Mouse (Mus musculus) left cerebral cortex, postnatal 14 days (tissue): ENCODE results near the gene Aifm2. TPM values are rescaled to one million over a fixed set of nuclear protein-coding genes. Genes with fewer than 3 reads are reported as not detected.

Experiments
- DNase-seq, 2 experiments: peaks; one replicate each; pipeline ENCODE4 v3.0.0; 2021 to 2022; ENCODE audit warnings: low spot score in 2 of 2, mixed read lengths in 1 of 2
- intact Hi-C: fragments of 180-260 bp; cut with DNase I; formaldehyde crosslinking; loops from one replicate; pipeline ENCODE4 v1.15.1; 2025
- microRNA-seq, 2 experiments: library from miRNA; unstranded; fragments of <30 nt; microRNA quantifications; one replicate each; pipeline ENCODE4 v1.2.0; 2022
- total RNA-seq, 2 experiments: library from RNA; stranded (reverse); gene quantifications; 2 replicates each; pipeline ENCODE4 v1.2.3; 2021

The Aifm2 gene
- total RNA-seq, 2 experiments from 2014 or later, result 5.0 to 8.1 TPM

DNA sequence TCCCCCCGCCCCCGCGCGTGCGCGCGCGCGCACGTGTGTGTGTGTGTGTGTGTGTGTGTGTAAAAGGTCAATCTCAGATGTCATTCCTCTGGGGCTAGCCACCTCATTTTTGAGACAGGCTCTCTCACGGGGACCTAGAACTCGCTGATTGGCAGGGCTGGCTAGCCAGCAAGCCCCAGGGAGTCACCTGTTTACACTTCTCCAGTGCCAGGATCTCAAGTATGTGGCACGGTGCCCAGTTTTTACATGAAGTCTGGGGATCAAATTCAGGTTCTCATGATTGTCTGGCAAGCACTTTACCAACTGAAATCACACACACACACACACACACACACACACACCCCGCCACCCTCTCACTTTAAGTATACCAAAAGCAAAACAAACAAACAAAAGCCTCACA, 42.0 kb downstream of the Aifm2 start:
- DNase-seq, result no peak
- intact Hi-C loops, result no loop called here

DNA sequence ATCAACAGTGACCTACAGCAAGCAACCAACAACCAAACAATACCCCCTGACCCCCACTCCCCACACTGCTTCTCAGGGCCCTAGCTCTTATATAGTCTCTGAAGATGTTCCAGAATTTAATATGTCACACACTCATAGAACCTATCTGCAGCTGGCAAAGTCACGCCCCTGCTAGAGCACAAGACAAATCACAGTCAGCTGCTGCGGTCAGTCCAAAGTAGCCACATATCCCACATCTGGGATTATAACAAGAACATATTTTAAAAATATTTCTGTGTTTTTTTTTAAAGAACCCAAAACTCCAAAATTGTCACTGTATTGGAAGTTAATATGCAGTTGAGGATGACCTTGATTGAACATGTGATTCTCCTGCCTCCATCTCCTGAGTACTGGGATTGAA, 43.8 kb downstream of the Aifm2 start:
- no peak for DNase-seq
- intact Hi-C loops, result no loop called here

DNA sequence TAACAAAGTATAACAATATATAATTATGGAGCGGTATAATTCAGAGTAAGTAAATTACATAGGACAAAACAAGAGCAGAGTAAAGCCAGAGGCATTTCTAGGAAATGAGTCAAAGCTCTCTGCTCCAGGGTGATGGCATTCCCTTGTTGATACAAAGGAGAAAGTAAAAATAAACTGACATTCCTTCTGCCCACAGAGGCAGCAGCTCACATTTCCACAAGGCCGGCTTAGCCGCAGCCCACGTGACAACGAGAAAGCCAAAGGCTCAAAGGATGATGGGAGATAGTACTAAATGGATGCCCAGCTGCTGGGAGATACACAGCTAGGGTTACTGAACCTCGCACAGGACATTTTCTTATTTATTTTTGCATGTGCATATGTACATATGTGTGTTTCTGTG, 44.8 kb downstream of the Aifm2 start:
- DNase-seq, result no peak
- intact Hi-C loops, result no loop called here

DNA sequence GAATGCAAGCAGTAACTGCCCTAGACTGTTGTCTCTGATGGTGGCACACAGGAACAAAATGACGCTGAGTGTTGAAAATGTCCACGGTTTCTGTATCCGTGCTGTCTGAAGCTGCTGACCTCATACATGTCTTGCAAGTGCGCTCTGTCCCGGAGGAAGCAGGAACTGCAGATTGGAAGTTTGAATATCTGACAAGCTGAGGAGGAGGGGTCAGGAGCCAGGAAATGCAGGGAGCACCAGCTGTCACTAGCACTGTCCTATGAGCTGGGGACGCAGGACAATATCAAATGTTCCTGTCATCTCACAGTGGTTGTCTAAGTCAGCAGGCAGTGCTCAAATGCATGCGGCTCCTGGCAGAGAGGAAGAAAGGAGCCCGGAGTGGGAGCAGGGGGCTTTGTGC, 49.6 kb downstream of the Aifm2 start:
- DNase-seq, result no peak
- intact Hi-C loops, result no loop called here

DNA sequence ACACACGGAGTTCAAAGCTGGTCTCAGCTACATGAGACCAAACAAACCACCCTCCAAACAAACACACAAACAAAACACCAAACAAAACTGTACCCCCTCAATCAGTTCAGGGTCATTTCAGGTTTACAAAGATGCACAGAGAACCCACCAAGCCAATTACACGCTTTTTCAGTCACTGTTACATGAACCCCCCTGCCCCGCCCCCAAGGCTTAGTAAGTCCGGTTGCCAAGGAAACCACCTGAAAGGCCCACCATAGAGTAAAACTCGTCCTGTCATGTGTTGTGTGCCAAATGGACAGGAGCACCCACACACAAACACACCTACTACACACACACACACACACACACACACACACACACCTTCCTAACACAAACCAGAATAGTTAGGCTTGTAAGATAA, 50.5 kb downstream of the Aifm2 start:
- no peak for DNase-seq
- intact Hi-C loops, result no loop called here

- intact Hi-C loops, result no loop called here
These were observed 51.7 kb downstream of the Aifm2 start for GRCm38 (mm10) chr10:61766806-61767205.

GRCm38 (mm10) chr10:61781461-61782128, 66.5 kb downstream of the Aifm2 start:
- intact Hi-C loops, result no loop called here
- DNase-seq, result no peak

More at GRCm38 (mm10) chr10:61766806-61767205, 51.7 kb downstream of the Aifm2 start:
- no peak for DNase-seq

DNA sequence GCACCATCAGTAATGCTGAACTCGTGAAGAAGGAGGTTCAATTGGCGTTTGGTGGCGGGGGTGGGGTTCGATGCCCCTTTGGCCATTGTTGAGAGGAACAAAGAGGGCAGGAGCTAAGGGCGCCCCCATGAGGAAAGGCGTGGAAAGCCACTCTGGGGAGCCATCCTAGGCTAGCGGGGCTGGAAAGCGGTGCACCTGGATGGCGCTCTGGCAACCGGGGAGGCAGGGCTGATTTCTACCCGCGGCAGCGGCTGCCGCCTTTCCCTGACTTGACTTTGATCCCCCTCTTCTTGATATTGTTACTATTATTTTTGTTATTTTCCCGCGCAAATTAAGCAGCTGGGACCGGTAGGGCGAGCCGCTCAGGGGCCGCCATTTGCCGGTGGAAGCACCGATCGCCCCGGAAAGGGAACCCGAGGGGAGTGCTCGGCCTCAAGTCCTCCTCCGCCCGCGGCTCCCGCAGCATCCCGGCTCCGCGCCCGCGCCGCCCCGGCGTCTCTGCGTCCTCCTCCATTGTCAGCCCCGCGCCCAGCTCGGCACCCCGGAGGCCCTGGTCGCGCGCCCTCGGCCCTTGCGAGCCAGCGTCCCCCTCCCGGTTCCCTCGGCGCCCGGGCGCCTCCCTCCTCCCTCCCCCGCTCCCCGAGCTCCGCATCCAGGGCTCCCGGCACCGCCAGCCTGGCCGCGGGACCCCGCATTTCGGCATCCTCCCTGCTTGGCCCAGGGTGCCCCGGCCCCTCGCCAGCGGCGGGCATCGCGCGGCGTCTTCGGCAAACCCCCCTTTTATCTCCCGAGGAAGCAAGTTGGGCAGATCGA, 67.9 kb downstream of the Aifm2 start:
- DNase-seq, result peak; percentile 53 to 74
- intact Hi-C loops, result no loop called here

- intact Hi-C loops, result no loop called here
These were observed 68.7 kb downstream of the Aifm2 start, which contains the start of gene H2afy2 for GRCm38 (mm10) chr10:61783621-61784251. H2afy2 (minus strand) TSS chr10:61784147.

GRCm38 (mm10) chr10:61784414-61784813, 69.4 kb downstream of the Aifm2 start:
- intact Hi-C loops, result no loop called here
- DNase-seq, result no peak

More at GRCm38 (mm10) chr10:61783621-61784251, 68.7 kb downstream of the Aifm2 start, which contains the start of gene H2afy2:
- DNase-seq, result peak; percentile 71 to 81

DNA sequence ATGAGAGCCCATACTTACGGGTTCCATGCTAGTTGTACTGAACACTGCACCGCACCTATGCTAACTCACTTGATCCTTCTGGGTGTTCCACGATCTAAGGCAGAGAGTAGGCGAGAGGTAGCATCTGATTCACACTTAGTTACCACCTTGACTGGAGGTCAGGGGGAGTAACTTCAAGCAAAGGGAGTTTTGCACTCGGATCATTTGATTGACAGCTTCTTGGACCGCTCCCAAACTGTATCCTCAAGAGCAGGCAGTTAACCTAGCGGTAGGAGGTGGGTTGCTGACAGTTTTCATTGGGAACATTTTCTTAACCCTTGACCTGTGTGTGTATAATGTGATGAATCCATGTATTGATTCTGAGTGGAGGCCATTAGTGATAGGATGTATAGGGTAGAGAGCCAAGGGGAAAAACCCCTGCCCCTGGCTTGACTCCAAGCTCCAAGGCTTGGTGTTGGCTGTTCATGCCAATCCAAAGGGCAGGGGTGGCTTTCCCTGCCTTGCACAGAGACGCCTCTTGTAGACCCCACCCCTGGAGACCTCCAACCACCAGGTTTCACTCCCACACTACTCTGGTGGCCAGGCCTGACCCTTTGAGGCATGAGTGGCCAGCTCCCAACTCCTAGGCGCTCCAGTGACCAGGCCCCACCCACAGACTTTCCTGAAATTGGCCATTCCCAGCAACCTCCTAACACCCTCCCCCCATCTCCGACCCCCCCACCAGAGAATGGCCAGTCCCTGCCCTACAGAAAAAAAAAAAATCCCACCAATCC, 72.7 kb downstream of the Aifm2 start:
- DNase-seq, result no peak
- intact Hi-C loops, result no loop called here

DNA sequence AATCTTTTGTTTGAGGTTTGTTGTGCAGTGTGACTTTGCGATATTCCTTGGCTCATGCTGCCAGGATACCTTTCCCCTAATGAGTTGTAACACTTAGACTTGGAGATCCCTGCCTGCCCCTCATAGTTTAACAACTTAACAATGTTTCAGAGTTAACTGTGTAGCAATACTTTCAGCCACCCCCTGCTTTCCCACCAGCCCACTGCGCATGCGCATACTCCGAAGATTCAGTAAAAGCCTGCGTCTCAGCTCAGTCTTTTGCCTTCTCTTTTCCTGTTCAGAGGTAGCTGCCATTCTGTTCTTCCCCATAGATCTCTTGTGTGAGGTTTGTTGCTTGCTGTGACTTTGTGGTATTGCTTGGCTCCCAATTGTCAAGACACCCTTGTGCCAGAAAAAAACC, 73.4 kb downstream of the Aifm2 start:
- intact Hi-C loops, result no loop called here
- no peak for DNase-seq

Small RNAs within 50 kb of the gene (microRNA-seq; reads per million reads assigned to microRNA genes)
- 0 reads per million in 2 experiments for gene Mir5108

Other genes starting within 250 kb of the Aifm2 start
- 10 to 100 TPM; 13.0 to 13.9 TPM for gene Lrrc20, start 239.5 kb upstream of the Aifm2 start, total RNA-seq
- 1 to 10 TPM; 1.2 to 2.0 TPM for gene Npffr1, start 119.8 kb upstream of the Aifm2 start, total RNA-seq
- gene Ppa1, start 66.7 kb upstream of the Aifm2 start, total RNA-seq, result 100 to 1,000 TPM; 115 to 116 TPM
- 100 to 1,000 TPM; 120 to 127 TPM for gene Sar1a, start 35.0 kb upstream of the Aifm2 start, total RNA-seq
- gene Tysnd1, start 19.7 kb upstream of the Aifm2 start, total RNA-seq, result 10 to 100 TPM; 27.7 to 27.9 TPM
- gene H2afy2, start 68.9 kb downstream of the Aifm2 start, total RNA-seq, result 10 to 100 TPM; 36.6 to 40.4 TPM